Mouse (Mus musculus) C2C12 (cell line): ENCODE data around the gene Dennd4a.

Experiments used
- CTCF ChIP-seq: IDR thresholded peaks from one replicate; pipeline ENCODE4 v1.5.1; 2011; ENCODE audit not compliant: control insufficient read depth, insufficient read depth, insufficient read length
- MAX ChIP-seq: IDR thresholded peaks from one replicate; pipeline ENCODE4 v1.6.1; 2011; ENCODE audit warnings: mild to moderate bottlenecking, control low read depth
- MYOD1 ChIP-seq: IDR thresholded peaks from one replicate; pipeline ENCODE4 v1.6.1; 2011; ENCODE audit warnings: low read depth; ENCODE audit not compliant: control insufficient read depth, insufficient read length

DNA sequence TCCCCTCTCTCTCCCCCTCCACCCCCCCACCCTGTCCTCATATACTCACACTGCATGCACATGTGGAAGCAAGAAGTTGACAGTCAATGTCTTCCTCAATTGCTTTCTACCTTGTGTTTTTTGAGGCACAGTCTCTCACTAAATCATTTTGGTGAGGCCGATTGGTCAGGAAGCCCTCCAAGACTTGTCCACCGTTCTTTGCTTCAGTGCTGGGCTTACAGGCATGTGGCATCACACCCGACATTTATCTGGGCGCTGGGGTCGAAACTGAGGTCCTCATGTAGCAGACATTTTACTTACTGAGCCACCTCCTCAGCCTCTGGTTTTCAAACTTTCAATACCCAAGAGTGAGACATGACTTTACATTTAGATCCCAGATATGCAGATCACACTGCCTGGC lies 8.6 kb upstream of the Dennd4a start:
- TF ChIP-seq MYOD1: no peak
- TF ChIP-seq CTCF: no peak
- TF ChIP-seq MAX: no peak
